ENCODE assay signal across 29 mouse cellular contexts in the genomic region with DNA sequence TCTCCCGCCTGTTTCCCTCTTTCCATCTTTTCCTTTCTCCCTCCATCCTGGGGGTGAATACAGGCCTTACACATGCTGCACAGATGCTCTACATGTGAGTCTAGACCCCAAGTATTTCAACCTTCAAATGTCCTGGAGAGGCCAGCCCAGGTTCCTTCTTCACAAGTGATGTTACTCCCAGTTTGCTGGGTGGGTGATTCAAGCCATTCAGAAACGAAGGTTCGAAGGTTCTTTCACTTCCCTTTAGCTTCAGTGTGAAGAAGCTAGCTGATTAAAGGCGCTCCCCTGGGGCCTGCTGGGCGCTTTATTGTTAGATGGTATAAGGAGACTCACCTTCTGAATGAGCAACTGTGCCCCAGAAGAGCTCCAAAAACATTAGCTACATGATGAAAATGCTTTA.
A peak's percentile ranks its signal among the peaks of the same experiment; 100 is the strongest.
DNase-seq lines count a peak whose midpoint lies in the region; ATAC-seq and TF ChIP-seq lines count a peak whose summit lies in the region.
"Had no signal": no experiment of that assay in that cellular context is flagged by ENCODE, and none has a peak within 500 bp of the region (broad histone marks: within the 10 kb centered on the region; RNA-seq: fewer than 3 reads in every experiment).

No protein-coding gene starts in this region.

- H3K9ac ChIP-seq in midbrain, embryonic 11.5 days (ENCODE audit: low read length) = no peak overlapping the region
- no peak overlapping the region for H3K9ac ChIP-seq in midbrain, embryonic 16.5 days (ENCODE audit: low read depth, low read length)
- no peak overlapping the region for H3K9ac ChIP-seq in stomach, postnatal 0 days (ENCODE audit: low read length)
- H3K9ac ChIP-seq: heart, embryonic 15.5 days; hindbrain, embryonic 14.5 days; limb, embryonic 15.5 days; liver, embryonic 15.5 days; neural tube, embryonic 12.5 days had no signal

- H3K4me3 ChIP-seq in midbrain, embryonic 11.5 days (ENCODE audit: low read depth, low read length) = no peak overlapping the region
- no peak overlapping the region for H3K4me3 ChIP-seq in midbrain, embryonic 16.5 days (ENCODE audit: low read depth, low read length)
- H3K4me3 ChIP-seq in stomach, postnatal 0 days (ENCODE audit: low read depth, low read length) = no peak overlapping the region
- H3K4me3 ChIP-seq: forebrain, embryonic 10.5 days; heart, adult 2 months; heart, embryonic 15.5 days; layer of hippocampus, adult 2 months; limb, embryonic 15.5 days; liver, embryonic 15.5 days; midbrain, embryonic 10.5 days; neural tube, embryonic 12.5 days had no signal

- TF ChIP-seq EP300 in stomach, postnatal 0 days (optimal IDR thresholded peaks at IDR 0.05) = no peak

- no peaks in the 10 kb centered on the region for H3K9me3 ChIP-seq in midbrain, embryonic 11.5 days (ENCODE audit: control insufficient read depth, low read length)
- no peaks in the 10 kb centered on the region for H3K9me3 ChIP-seq in midbrain, embryonic 16.5 days (replicated peaks; ENCODE audit: control insufficient read depth, low read length, poor library complexity, severe bottlenecking)
- H3K9me3 ChIP-seq in stomach, postnatal 0 days (ENCODE audit: control insufficient read depth, low read length) = no peaks in the 10 kb centered on the region
- H3K9me3 ChIP-seq: forebrain, embryonic 10.5 days; heart, embryonic 15.5 days; limb, embryonic 15.5 days; liver, embryonic 15.5 days; midbrain, embryonic 10.5 days; neural tube, embryonic 12.5 days had no signal

- H3K27ac ChIP-seq in midbrain, embryonic 11.5 days (ENCODE audit: low read depth, low read length) = no peak overlapping the region
- no peak overlapping the region for H3K27ac ChIP-seq in midbrain, embryonic 16.5 days (ENCODE audit: low read length)
- no peak overlapping the region for H3K27ac ChIP-seq in stomach, postnatal 0 days (replicated peaks)
- H3K27ac ChIP-seq: forebrain, embryonic 10.5 days; heart, adult 2 months; hindbrain, embryonic 14.5 days; layer of hippocampus, adult 2 months; limb, embryonic 15.5 days; liver, embryonic 15.5 days; midbrain, embryonic 10.5 days; neural tube, embryonic 12.5 days had no signal

- 81% methylated on average over 5 of the region's 5 CpGs for WGBS in midbrain, embryonic 11.5 days
- WGBS in midbrain, embryonic 16.5 days = 79% methylated on average over 5 of the region's 5 CpGs
- 82% methylated on average over 4 of the region's 5 CpGs for WGBS in stomach, postnatal 0 days

- intact Hi-C loops in heart, postnatal 36 days (cut with DNase I) = no loop called here

- H3K4me1 ChIP-seq in midbrain, embryonic 11.5 days (ENCODE audit: control insufficient read depth, insufficient read depth, low read length) = no peaks in the 10 kb centered on the region
- H3K4me1 ChIP-seq in midbrain, embryonic 16.5 days (ENCODE audit: control insufficient read depth, insufficient read depth, low read length) = no peaks in the 10 kb centered on the region
- H3K4me1 ChIP-seq in stomach, postnatal 0 days (replicated peaks; ENCODE audit: control insufficient read depth, insufficient read depth) = no peaks in the 10 kb centered on the region
- H3K4me1 ChIP-seq: forebrain, embryonic 10.5 days; liver, embryonic 15.5 days; midbrain, embryonic 10.5 days; neural tube, embryonic 12.5 days had no signal

- no peak overlapping the region for H3K4me2 ChIP-seq in midbrain, embryonic 11.5 days
- no peak overlapping the region for H3K4me2 ChIP-seq in midbrain, embryonic 16.5 days (ENCODE audit: low read length)
- H3K4me2 ChIP-seq in stomach, postnatal 0 days (replicated peaks; ENCODE audit: low read depth) = no peak overlapping the region
- H3K4me2 ChIP-seq: heart, embryonic 15.5 days; hindbrain, embryonic 14.5 days; limb, embryonic 15.5 days; liver, embryonic 15.5 days; neural tube, embryonic 12.5 days had no signal

- peaks cover 20% of the 10 kb centered on the region for H3K36me3 ChIP-seq in midbrain, embryonic 11.5 days (ENCODE audit: control insufficient read depth, insufficient read depth, low read length)
- peaks cover 10% of the 10 kb centered on the region; the same call in 1 of the 2 replicates for H3K36me3 ChIP-seq in midbrain, embryonic 16.5 days (ENCODE audit: control insufficient read depth, insufficient read depth, low read length)
- peaks cover 2% of the 10 kb centered on the region; the same call in 1 of the 2 replicates for H3K36me3 ChIP-seq in splenic B cell, adult 2 months (ENCODE audit: control insufficient read depth, insufficient read depth, low read length, poor library complexity, severe bottlenecking)
- H3K36me3 ChIP-seq in stomach, postnatal 0 days (ENCODE audit: control insufficient read depth, insufficient read depth, low read length) = peaks cover 9% of the 10 kb centered on the region

- no peak for TF ChIP-seq CTCF in stomach, postnatal 0 days (IDR thresholded peaks at IDR 0.05; ENCODE audit: low read depth)

- ATAC-seq in midbrain, embryonic 11.5 days (ENCODE audit: low FRiP score) = no peak
- ATAC-seq in midbrain, embryonic 16.5 days = no peak
- ATAC-seq in stomach, postnatal 0 days (ENCODE audit: low FRiP score, low TSS enrichment) = no peak
- ATAC-seq: CD4-positive, CD25-positive, alpha-beta regulatory T cell, adult 4 months; forebrain, embryonic 16.5 days; inflammation-experienced regulatory T-cells, adult 6 months had no signal

- H3K27me3 ChIP-seq in midbrain, embryonic 11.5 days (ENCODE audit: control insufficient read depth, insufficient read depth, low read length) = no peaks in the 10 kb centered on the region
- H3K27me3 ChIP-seq in midbrain, embryonic 16.5 days (ENCODE audit: control insufficient read depth, insufficient read depth, low read depth, low read length) = no peaks in the 10 kb centered on the region
- H3K27me3 ChIP-seq in splenic B cell, adult 2 months (ENCODE audit: control insufficient read depth, insufficient read depth, low read length, poor library complexity, severe bottlenecking) = no peaks in the 10 kb centered on the region
- H3K27me3 ChIP-seq in stomach, postnatal 0 days (ENCODE audit: control insufficient read depth, insufficient read depth, low read length) = no peaks in the 10 kb centered on the region
- H3K27me3 ChIP-seq: heart, embryonic 15.5 days; limb, embryonic 15.5 days; liver, embryonic 15.5 days; neural tube, embryonic 12.5 days had no signal

- peak; percentile 81 for DNase-seq in heart, adult 11 months
- no peak for DNase-seq in heart, postnatal 36 days
- peak; percentile 80 for DNase-seq in midbrain, embryonic 11.5 days (ENCODE audit: low spot score, missing footprints)
- peak; percentile 29 for DNase-seq in spleen, adult 12 weeks (ENCODE audit: low spot score)
- peak; percentile 87 for DNase-seq in splenic B cell, adult 2 months (ENCODE audit: low read depth, low spot score)
- DNase-seq in layer of hippocampus, postnatal 25 days (ENCODE audit: extremely low spot score in 1 of 2, low spot score in 1 of 2) = no peak
- DNase-seq in stomach, postnatal 0 days (ENCODE audit: low spot score) = no peak
- DNase-seq: adrenal gland, postnatal 36 days; cerebellum, postnatal 10 days; gastrocnemius, postnatal 10 days; heart, adult 2 months; heart, postnatal 4 days; kidney, adult 2 months; kidney, postnatal 10 days; retina, postnatal 1 day; right cerebral cortex, postnatal 25 days; thymus, postnatal 14 days had no signal

Comparison
In these comparisons a context has a peak if more than half of its experiments do, and no peak if none do; other contexts are left out.
1. DNase-seq: peak in heart, adult 11 months (single experiment), midbrain, embryonic 11.5 days (single experiment), spleen, adult 12 weeks (single experiment) and splenic B cell, adult 2 months (single experiment); none in heart, postnatal 36 days (0 of 2), layer of hippocampus, postnatal 25 days (0 of 2) and stomach, postnatal 0 days (single experiment).